Mouse (Mus musculus) heart, embryonic 15.5 days (tissue): ENCODE data around the gene Vmn2r47. TPM values are rescaled to one million over a fixed set of nuclear protein-coding genes. Genes with fewer than 3 reads are reported as not detected.
"Not testable (repeated sequence)": the region's sequence is repeated elsewhere in the genome, so short reads cannot be mapped to it uniquely, and the experiment has no call there.

Experiments used
- ATAC-seq: fragments of 200-750 bp; cut with Nextera tagmentation; replicated peaks from 2 replicates; pipeline ENCODE4 v1.8.0; 2017; ENCODE audit warnings: low read depth, moderate TSS enrichment; ENCODE audit not compliant: insufficient number of reproducible peaks, insufficient read depth, low FRiP score
- H3K27ac ChIP-seq: fragments of 300-500 bp; sonication (generic); 2 replicates; pipeline ENCODE4 v1.5.1; 2015; ENCODE audit warnings: mild to moderate bottlenecking, inconsistent platforms
- H3K27me3 ChIP-seq: fragments of 300-500 bp; sonication (generic); 2 replicates; pipeline ENCODE4 v1.6.1; 2015; ENCODE audit warnings: inconsistent platforms
- H3K36me3 ChIP-seq: fragments of 300-500 bp; sonication (generic); 2 replicates; pipeline ENCODE4 v1.6.1; 2015; ENCODE audit warnings: mild to moderate bottlenecking, inconsistent platforms
- H3K4me1 ChIP-seq: fragments of 300-500 bp; sonication (generic); replicated peaks from 2 replicates; pipeline ENCODE4 v1.6.1; 2015; ENCODE audit warnings: inconsistent platforms
- H3K4me2 ChIP-seq: fragments of 300-500 bp; sonication (generic); 2 replicates; pipeline ENCODE4 v1.6.1; 2015; ENCODE audit warnings: inconsistent platforms, mild to moderate bottlenecking, moderate library complexity
- H3K4me3 ChIP-seq: fragments of 300-500 bp; sonication (generic); 2 replicates; pipeline ENCODE4 v1.5.1; 2015; ENCODE audit warnings: mild to moderate bottlenecking, inconsistent platforms
- H3K9ac ChIP-seq: fragments of 300-500 bp; sonication (generic); 2 replicates; pipeline ENCODE4 v1.6.1; 2015; ENCODE audit warnings: mild to moderate bottlenecking, inconsistent platforms
- H3K9me3 ChIP-seq: fragments of 300-500 bp; sonication (generic); replicated peaks from 2 replicates; pipeline ENCODE4 v1.6.1; 2016; ENCODE audit warnings: inconsistent platforms
- WGBS: fragments of 180-500 bp; shearing (Covaris S2); methylation state at CpG from one replicate; pipeline ENCODE4 v1.1.7; 2015; ENCODE audit warnings: mixed read lengths; 5-methylcytosine and 5-hydroxymethylcytosine counted together
- polyA plus RNA-seq: library from polyadenylated mRNA; unstranded; fragments of >200 nt; fragmentation: Nextera tagmentation; extraction: Ambion mirVana; gene quantifications from 2 replicates; pipeline ENCODE4 v1.2.1, GENCODE M21; 2015

Gene Vmn2r47
- polyA plus RNA-seq = not detected in 2 replicates

- H3K27me3 ChIP-seq, H3K9ac ChIP-seq, H3K4me1 ChIP-seq, H3K36me3 ChIP-seq, H3K9me3 ChIP-seq, H3K27ac ChIP-seq, H3K4me3 ChIP-seq, ATAC-seq, H3K4me2 ChIP-seq: not testable (repeated sequence)
- no CpG with 5 or more reads among the region's 1 CpGs for WGBS
These were observed at the start of gene Vmn2r47 for GRCm38 (mm10) chr7:9841225-9841624. Gene Vmn2r47, minus strand, starts transcription at chr7:9841325.

GRCm38 (mm10) chr7:9770471-9770870, 70.7 kb downstream of the Vmn2r47 start, which contains the start of gene Vmn2r46:
Gene Vmn2r46, minus strand, starts transcription at chr7:9770571.
- not testable (repeated sequence) for H3K9me3 ChIP-seq, H3K9ac ChIP-seq

More at GRCm38 (mm10) chr7:9770471-9770870, 70.7 kb downstream of the Vmn2r47 start, which contains the start of gene Vmn2r46:
- not testable (repeated sequence) for H3K27me3 ChIP-seq, H3K4me2 ChIP-seq, H3K4me1 ChIP-seq, H3K4me3 ChIP-seq, H3K36me3 ChIP-seq, H3K27ac ChIP-seq, ATAC-seq
- no CpG with 5 or more reads among the region's 1 CpGs for WGBS

Other genes starting within 250 kb of the Vmn2r47 start
- not detected in 2 replicates for gene Vmn2r46, start 70.8 kb downstream of the Vmn2r47 start, polyA plus RNA-seq
- gene Vmn2r48, start 112.3 kb upstream of the Vmn2r47 start, polyA plus RNA-seq = not detected in 2 replicates
- gene Vmn2r49, start 150.9 kb upstream of the Vmn2r47 start, polyA plus RNA-seq = not detected in 2 replicates
- not detected in 2 replicates for gene Vmn2r50, start 212.0 kb upstream of the Vmn2r47 start, polyA plus RNA-seq